Mouse (Mus musculus): ENCODE data around the gene Nfic. TPM values are rescaled to one million over a fixed set of nuclear protein-coding genes. Genes with fewer than 3 reads are reported as not detected.

Nfic gene
- total RNA-seq, 2 experiments from 2014 or later = 133 TPM

DNA sequence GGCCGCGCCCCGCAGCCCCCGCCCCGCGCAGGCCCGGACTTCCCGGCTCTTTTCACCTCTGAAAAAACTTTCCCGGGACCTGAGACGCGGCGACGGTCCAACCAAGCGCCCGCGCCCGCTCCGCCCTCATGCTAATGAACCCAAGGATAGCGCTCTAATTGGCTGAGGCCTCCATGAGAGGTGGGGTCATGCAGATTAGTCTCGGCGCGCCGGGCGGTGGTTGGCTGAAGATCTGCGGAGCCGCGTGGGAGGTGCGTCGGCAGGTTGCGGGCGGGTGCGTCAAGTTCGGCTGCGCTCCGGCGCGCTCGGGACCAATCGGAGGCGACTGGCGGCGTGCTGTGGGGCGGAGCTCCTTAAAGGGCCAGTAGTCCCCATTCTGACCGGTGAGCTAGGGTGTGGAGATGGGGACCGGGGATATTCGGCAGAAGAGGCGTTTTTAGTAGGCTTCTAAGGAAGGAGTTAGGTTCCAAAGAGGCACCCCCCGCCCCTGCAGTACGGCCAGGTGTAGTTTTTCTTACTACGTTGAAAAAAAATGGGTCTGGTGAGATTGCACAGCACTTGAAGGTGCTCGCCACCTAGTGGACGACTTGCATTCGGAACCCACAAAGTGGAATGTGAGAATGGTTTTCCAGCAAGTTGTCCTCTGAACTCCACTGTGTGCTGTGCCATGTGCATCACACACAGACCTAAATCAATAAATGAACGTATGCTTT, 104.9 kb downstream of the Nfic start, which contains the start of gene Hmg20b:
TSS of gene Hmg20b (minus strand) at position 130 of the 713 bp plus-strand sequence.
- peak; percentile 99 for DNase-seq
- intact Hi-C loops (cut with DNase I) = no loop called here

DNA sequence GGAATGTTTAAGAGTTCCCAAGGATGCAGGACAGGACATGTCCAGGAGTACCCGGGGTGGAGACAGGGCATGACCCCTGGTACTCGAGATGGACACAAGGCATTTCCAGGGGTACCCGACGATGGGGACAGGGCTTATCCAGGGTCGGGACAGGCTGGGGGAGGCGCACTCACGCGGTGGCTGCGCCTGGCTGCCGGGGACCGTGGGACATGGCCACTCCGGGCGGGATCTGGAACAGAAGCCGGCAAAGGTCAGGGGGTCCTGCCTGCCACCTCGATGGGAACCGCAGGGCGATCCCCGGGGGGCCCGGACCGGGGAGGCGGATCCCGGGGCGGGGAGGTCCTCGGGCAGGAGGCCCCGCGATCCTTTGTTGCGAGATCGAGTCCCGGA, 105.5 kb downstream of the Nfic start:
- no peak for DNase-seq
- intact Hi-C loops (cut with DNase I) = no loop called here

DNA sequence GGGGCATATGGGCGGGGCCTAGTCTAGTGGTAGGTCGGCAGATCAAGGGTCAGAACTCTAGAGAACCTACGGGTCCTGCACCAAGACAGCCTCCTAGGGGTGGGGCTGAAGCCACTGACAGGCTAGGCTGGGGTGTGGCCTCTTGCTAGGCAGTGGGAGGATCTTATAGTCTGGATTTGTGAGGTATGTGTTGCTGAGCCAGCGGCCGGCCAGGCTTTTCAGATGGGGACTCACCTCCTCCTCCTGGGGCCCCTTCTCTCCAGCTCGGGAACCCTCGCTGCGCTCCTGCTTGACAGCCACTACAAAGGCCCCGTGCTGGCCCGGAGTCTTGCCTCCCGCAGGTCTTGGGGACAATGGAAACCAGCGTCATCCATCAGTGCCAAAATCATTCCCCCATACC, 106.3 kb downstream of the Nfic start:
- DNase-seq = no peak
- intact Hi-C loops (cut with DNase I) = no loop called here

DNA sequence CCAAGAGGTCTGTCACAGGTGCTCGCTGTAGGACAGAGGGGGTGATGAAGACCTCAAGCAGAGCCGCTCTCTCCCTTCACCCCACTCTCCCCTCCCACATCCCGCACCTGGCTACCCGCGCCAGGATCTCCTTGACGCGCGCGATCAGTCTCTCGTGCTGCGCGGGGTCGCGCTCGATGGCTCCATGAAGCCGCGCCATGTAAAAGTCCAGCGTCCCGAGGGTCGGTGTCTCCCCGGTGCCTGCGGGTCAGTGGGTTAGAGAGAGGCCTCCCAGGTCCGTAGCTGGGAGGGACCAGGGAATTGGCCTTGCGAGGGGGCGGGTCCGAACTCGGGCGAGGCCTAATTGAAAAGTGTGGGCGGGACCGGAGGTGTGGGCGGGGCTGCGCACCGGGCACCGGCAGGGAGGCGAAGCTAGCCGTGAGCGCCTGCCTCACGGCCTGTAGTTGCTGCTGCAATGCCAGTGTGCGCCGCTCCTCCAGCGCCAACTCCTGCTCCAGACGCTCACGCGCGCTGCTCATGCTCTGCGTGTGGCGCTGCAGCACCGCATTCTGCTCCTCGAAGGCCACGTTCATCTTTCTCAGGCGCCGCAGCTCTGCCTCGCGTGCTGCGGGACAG, 108.9 kb downstream of the Nfic start:
- DNase-seq = no peak
- intact Hi-C loops (cut with DNase I) = no loop called here

Small RNA genes within 50 kb of the gene (microRNA-seq; reads per million reads assigned to microRNA genes)
- gene Gm25595 = 0 reads per million in 2 experiments
- gene Mir1191b = 0.27 to 0.36 reads per million in 2 experiments
- 0.27 to 2.3 reads per million in 2 experiments for gene Mir6913

Other genes with a start within 250 kb of the Nfic start
- under 1 TPM; 0.12 TPM for gene Atcay, start 224.8 kb downstream of the Nfic start, total RNA-seq (2021)
- 1 to 10 TPM; 2.7 to 3.4 TPM for gene Zfr2, start 222.5 kb downstream of the Nfic start, total RNA-seq (2021)
- under 1 TPM; 0.26 to 0.51 TPM for gene Matk, start 202.7 kb downstream of the Nfic start, total RNA-seq (2021)
- 10 to 100 TPM; 83.0 to 96.2 TPM for gene Mrpl54, start 188.7 kb downstream of the Nfic start, total RNA-seq (2021)
- 10 to 100 TPM; 85.5 to 97.2 TPM for gene Apba3, start 188.7 kb downstream of the Nfic start, total RNA-seq (2021)
- gene Tjp3, start 164.1 kb downstream of the Nfic start, total RNA-seq (2021) = under 1 TPM; 0.14 to 0.34 TPM
- gene Pip5k1c, start 162.7 kb downstream of the Nfic start, total RNA-seq (2021) = 10 to 100 TPM; 34.8 to 36.7 TPM
- gene Cactin, start 134.5 kb downstream of the Nfic start, total RNA-seq (2021) = 10 to 100 TPM; 15.6 to 17.8 TPM
- 1 to 10 TPM; 5.3 to 7.9 TPM for gene Tbxa2r, start 126.9 kb downstream of the Nfic start, total RNA-seq (2021)
- gene Gipc3, start 112.4 kb downstream of the Nfic start, total RNA-seq (2021) = 1 to 10 TPM; 5.2 to 5.5 TPM
- gene Hmg20b, start 105.2 kb downstream of the Nfic start, total RNA-seq (2021) = 10 to 100 TPM; 74.0 to 82.9 TPM
- gene Mfsd12, start 98.1 kb downstream of the Nfic start, total RNA-seq (2021) = 10 to 100 TPM; 11.7 to 14.3 TPM
- gene 4930404N11Rik, start 89.8 kb downstream of the Nfic start, total RNA-seq (2021) = 1 to 10 TPM; 1.2 to 1.3 TPM
- gene Fzr1, start 77.1 kb downstream of the Nfic start, total RNA-seq (2021) = 10 to 100 TPM; 30.5 to 32.7 TPM
- 10 to 100 TPM; 47.6 to 55.3 TPM for gene Dohh, start 71.2 kb downstream of the Nfic start, total RNA-seq (2021)
- gene Gm48551, start 71.2 kb downstream of the Nfic start, total RNA-seq (2021) = under 1 TPM; 0.51 to 0.84 TPM
- under 1 TPM; 0.65 to 0.83 TPM for gene Gm48552, start 66.6 kb downstream of the Nfic start, total RNA-seq (2021)
- 1 to 10 TPM; 1.9 to 2.0 TPM for gene Smim24, start 62.6 kb downstream of the Nfic start, total RNA-seq (2021)
- under 1 TPM; 0.15 to 0.19 TPM for gene Celf5, start 27.1 kb upstream of the Nfic start, total RNA-seq (2021)
- 10 to 100 TPM; 55.4 to 62.0 TPM for gene Ncln, start 40.8 kb upstream of the Nfic start, total RNA-seq (2021)
- 1 to 10 TPM in 1 of 2 experiments, under 1 TPM in 1; 0.96 to 1.2 TPM for gene S1pr4, start 44.5 kb upstream of the Nfic start, total RNA-seq (2021)
- under 1 TPM; 0.73 to 0.76 TPM for gene Gna15, start 68.6 kb upstream of the Nfic start, total RNA-seq (2021)
- 10 to 100 TPM; 50.6 to 51.6 TPM for gene Gna11, start 89.6 kb upstream of the Nfic start, total RNA-seq (2021)
- 100 to 1,000 TPM; 900 to 948 TPM for gene Aes, start 103.9 kb upstream of the Nfic start, total RNA-seq (2021)
- 10 to 100 TPM in 1 of 2 experiments, 1 to 10 TPM in 1; 9.4 to 11.2 TPM for gene Tle2, start 118.9 kb upstream of the Nfic start, total RNA-seq (2021)
- gene Tle6, start 145.4 kb upstream of the Nfic start, total RNA-seq (2021) = 10 to 100 TPM in 1 of 2 experiments, 1 to 10 TPM in 1; 8.0 to 10.2 TPM
- 1 to 10 TPM; 1.8 to 2.2 TPM for gene BC025920, start 150.6 kb upstream of the Nfic start, total RNA-seq (2021)
- 10 to 100 TPM; 10.7 to 11.0 TPM for gene Sirt6, start 172.2 kb upstream of the Nfic start, total RNA-seq (2021)
- 10 to 100 TPM in 1 of 2 experiments, 1 to 10 TPM in 1; 9.4 to 10.9 TPM for gene Ankrd24, start 172.9 kb upstream of the Nfic start, total RNA-seq (2021)
- gene Gm10778, start 193.4 kb upstream of the Nfic start, total RNA-seq (2021) = 1 to 10 TPM; 2.6 to 2.7 TPM
- gene Zfp433, start 249.2 kb upstream of the Nfic start, total RNA-seq (2021) = 1 to 10 TPM; 4.8 to 5.4 TPM

Data from heart, postnatal 14 days (tissue).